Mouse (Mus musculus) urinary bladder, postnatal 36 days (tissue): ENCODE results near the gene Asphd2.
A peak's percentile ranks its signal among the peaks of the same experiment; 100 is the strongest.

Experiments used
- DNase-seq, 2 experiments: peaks; one replicate each; pipeline ENCODE4 v3.0.0; 2022; ENCODE audit warnings: low spot score in 2 of 2, mixed read lengths in 1 of 2

The Asphd2 gene

GRCm38 (mm10) chr5:112391002-112391401 is 3.7 kb downstream of the Asphd2 start:
- DNase-seq: no peak

GRCm38 (mm10) chr5:112389352-112389751 is 5.3 kb downstream of the Asphd2 start:
- no peak for DNase-seq

GRCm38 (mm10) chr5:112385973-112386372 is 8.7 kb downstream of the Asphd2 start:
- DNase-seq: no peak

- DNase-seq: no peak
Measured at GRCm38 (mm10) chr5:112384805-112385472, 9.7 kb downstream of the Asphd2 start.

- DNase-seq: peak in 1 of 2 experiments; percentile 70
Measured at GRCm38 (mm10) chr5:112382641-112383330, 11.9 kb downstream of the Asphd2 start.

- DNase-seq: no peak
Measured at GRCm38 (mm10) chr5:112382042-112382441, 12.6 kb downstream of the Asphd2 start.

GRCm38 (mm10) chr5:112381154-112381553 is 13.5 kb downstream of the Asphd2 start:
- DNase-seq: no peak

GRCm38 (mm10) chr5:112378716-112379115 is 15.9 kb downstream of the Asphd2 start:
- peak in 1 of 2 experiments; percentile 33 for DNase-seq

- no peak for DNase-seq
Measured at GRCm38 (mm10) chr5:112377380-112377779, 17.3 kb downstream of the Asphd2 start.

- DNase-seq: no peak
Measured at GRCm38 (mm10) chr5:112376111-112376510, 18.6 kb downstream of the Asphd2 start.

- no peak for DNase-seq
Measured at GRCm38 (mm10) chr5:112371933-112372332, 22.7 kb downstream of the Asphd2 start.

GRCm38 (mm10) chr5:112370236-112370813 is 24.3 kb downstream of the Asphd2 start:
- no peak for DNase-seq

GRCm38 (mm10) chr5:112369326-112369725 is 25.3 kb downstream of the Asphd2 start:
- DNase-seq: no peak

GRCm38 (mm10) chr5:112368666-112369065 is 26.0 kb downstream of the Asphd2 start:
- no peak for DNase-seq

- no peak for DNase-seq
Measured at GRCm38 (mm10) chr5:112367929-112368328, 26.7 kb downstream of the Asphd2 start.

- DNase-seq: no peak
Measured at GRCm38 (mm10) chr5:112367338-112367737, 27.3 kb downstream of the Asphd2 start.

- DNase-seq: no peak
Measured at GRCm38 (mm10) chr5:112366879-112367278, 27.8 kb downstream of the Asphd2 start.

- no peak for DNase-seq
Measured at GRCm38 (mm10) chr5:112364184-112364797, 30.4 kb downstream of the Asphd2 start.

- no peak for DNase-seq
Measured at GRCm38 (mm10) chr5:112360077-112360476, 34.6 kb downstream of the Asphd2 start.

- DNase-seq: no peak
Measured at GRCm38 (mm10) chr5:112359520-112359919, 35.1 kb downstream of the Asphd2 start.

GRCm38 (mm10) chr5:112356322-112356721 is 38.3 kb downstream of the Asphd2 start:
- DNase-seq: no peak

- no peak for DNase-seq
Measured at GRCm38 (mm10) chr5:112355910-112356309, 38.8 kb downstream of the Asphd2 start, which contains the start of gene Gm6583. Gene Gm6583, minus strand, starts transcription at chr5:112356033.
